Mouse (Mus musculus) gastrocnemius, adult 2 months (tissue): ENCODE results near the gene Plekha7. TPM values are rescaled to one million over a fixed set of nuclear protein-coding genes. Genes with fewer than 3 reads are reported as not detected.

ENCODE experiments used
- DNase-seq: peaks from one replicate; pipeline ENCODE4 v3.0.0; 2022
- H3K27ac ChIP-seq: fragments of 200-600 bp; 2 replicates; pipeline ENCODE4 v1.8.1; 2022; ENCODE audit warnings: mild to moderate bottlenecking
- H3K4me3 ChIP-seq: fragments of 200-600 bp; 2 replicates; pipeline ENCODE4 v1.8.1; 2022; ENCODE audit warnings: mild to moderate bottlenecking, moderate library complexity
- CTCF ChIP-seq: fragments of 200-600 bp; IDR thresholded peaks from 2 replicates; pipeline ENCODE4 v1.8.1; 2022; ENCODE audit warnings: antibody characterized with exemption, mild to moderate bottlenecking, moderate library complexity
- intact Hi-C: fragments of 180-260 bp; cut with DNase I; formaldehyde crosslinking; loops from one replicate; pipeline ENCODE4 v1.15.1; 2025
- total RNA-seq, 2 experiments: library from RNA; stranded (reverse); gene quantifications; 2 replicates each; pipeline ENCODE4 v1.2.3; 2021

Plekha7 gene
- total RNA-seq, 2 experiments from 2014 or later = 1.0 to 1.4 TPM

GRCm38 (mm10) chr7:116182451-116182850 is 125.7 kb downstream of the Plekha7 start:
- Histone ChIP-seq H3K4me3 (no peak overlapping the region), H3K27ac (no peak overlapping the region)
- DNase-seq = no peak
- intact Hi-C loops = no loop called here
- no peak for TF ChIP-seq CTCF

GRCm38 (mm10) chr7:116181444-116181946 is 126.7 kb downstream of the Plekha7 start:
- no peak for DNase-seq
- no peak for TF ChIP-seq CTCF
- intact Hi-C loops = no loop called here
- Histone ChIP-seq H3K27ac (no peak overlapping the region), H3K4me3 (no peak overlapping the region)

- no peak for TF ChIP-seq CTCF
- intact Hi-C loops = no loop called here
- no peak for DNase-seq
- Histone ChIP-seq H3K27ac (no peak overlapping the region), H3K4me3 (no peak overlapping the region)
Measured at GRCm38 (mm10) chr7:116178916-116179315, 129.3 kb downstream of the Plekha7 start.

GRCm38 (mm10) chr7:116172774-116173173 is 135.4 kb downstream of the Plekha7 start:
- intact Hi-C loops = no loop called here
- no peak for DNase-seq
- TF ChIP-seq CTCF = no peak
- Histone ChIP-seq H3K4me3 (no peak overlapping the region), H3K27ac (no peak overlapping the region)

GRCm38 (mm10) chr7:116169426-116169825 is 138.8 kb downstream of the Plekha7 start:
- no peak for DNase-seq
- no peak overlapping the region for H3K4me3 ChIP-seq
- no peak for TF ChIP-seq CTCF
- intact Hi-C loops = no loop called here
- no peak overlapping the region for H3K27ac ChIP-seq

- Histone ChIP-seq H3K4me3 (no peak overlapping the region), H3K27ac (no peak overlapping the region)
- no peak for TF ChIP-seq CTCF
- intact Hi-C loops = no loop called here
- no peak for DNase-seq
Measured at GRCm38 (mm10) chr7:116168224-116168623, 140.0 kb downstream of the Plekha7 start.

GRCm38 (mm10) chr7:116164232-116164631 is 143.9 kb downstream of the Plekha7 start:
- DNase-seq = no peak
- TF ChIP-seq CTCF = no peak
- intact Hi-C loops = loop anchor here (5.0 kb wide), 2 partner anchors 33 to 158 kb away; no protein-coding TSS in a partner anchor
- Histone ChIP-seq H3K4me3 (no peak overlapping the region), H3K27ac (no peak overlapping the region)

GRCm38 (mm10) chr7:116161544-116161943 is 146.6 kb downstream of the Plekha7 start:
- TF ChIP-seq CTCF = peak; percentile 93
- intact Hi-C loops = loop anchor here (2.0 to 5.0 kb wide), 3 partner anchors 36 to 161 kb away; no protein-coding TSS in a partner anchor
- DNase-seq = no peak
- no peak overlapping the region for H3K4me3 ChIP-seq
- H3K27ac ChIP-seq = no peak overlapping the region

GRCm38 (mm10) chr7:116156894-116157143 is 151.4 kb downstream of the Plekha7 start:
- DNase-seq = no peak
- no peak for TF ChIP-seq CTCF
- H3K4me3 ChIP-seq = peak overlapping the region; percentile 60
- intact Hi-C loops = no loop called here
- H3K27ac ChIP-seq = no peak overlapping the region

GRCm38 (mm10) chr7:116156072-116156893 is 151.9 kb downstream of the Plekha7 start:
- TF ChIP-seq CTCF = peak; percentile 37
- no peak overlapping the region for H3K27ac ChIP-seq
- DNase-seq = peak; percentile 62
- intact Hi-C loops = no loop called here
- H3K4me3 ChIP-seq = peak overlapping the region; percentile 60

- intact Hi-C loops = no loop called here
- no peak for TF ChIP-seq CTCF
- no peak overlapping the region for H3K27ac ChIP-seq
- H3K4me3 ChIP-seq = no peak overlapping the region
- no peak for DNase-seq
Measured at GRCm38 (mm10) chr7:116153781-116154368, 154.3 kb downstream of the Plekha7 start.

- TF ChIP-seq CTCF = no peak
- DNase-seq = no peak
- intact Hi-C loops = no loop called here
Measured at GRCm38 (mm10) chr7:116149568-116149967, 158.6 kb downstream of the Plekha7 start.

GRCm38 (mm10) chr7:116147114-116147513 is 161.1 kb downstream of the Plekha7 start:
- H3K27ac ChIP-seq = no peak overlapping the region
- TF ChIP-seq CTCF = no peak
- intact Hi-C loops = no loop called here
- DNase-seq = no peak
- H3K4me3 ChIP-seq = no peak overlapping the region

More at GRCm38 (mm10) chr7:116149568-116149967, 158.6 kb downstream of the Plekha7 start:
- no peak overlapping the region for H3K4me3 ChIP-seq
- no peak overlapping the region for H3K27ac ChIP-seq
